Mouse (Mus musculus) heart, postnatal 0 days (tissue): ENCODE results near the gene 2310061I04Rik.

Experiments
- CTCF ChIP-seq: IDR thresholded peaks from 2 replicates; pipeline ENCODE4 v1.5.1; 2016; ENCODE audit warnings: antibody characterized with exemption, control low read depth, low read depth
- EP300 ChIP-seq: IDR thresholded peaks from 2 replicates; pipeline ENCODE4 v1.6.1; 2016; ENCODE audit warnings: antibody characterized with exemption, low read depth

DNA sequence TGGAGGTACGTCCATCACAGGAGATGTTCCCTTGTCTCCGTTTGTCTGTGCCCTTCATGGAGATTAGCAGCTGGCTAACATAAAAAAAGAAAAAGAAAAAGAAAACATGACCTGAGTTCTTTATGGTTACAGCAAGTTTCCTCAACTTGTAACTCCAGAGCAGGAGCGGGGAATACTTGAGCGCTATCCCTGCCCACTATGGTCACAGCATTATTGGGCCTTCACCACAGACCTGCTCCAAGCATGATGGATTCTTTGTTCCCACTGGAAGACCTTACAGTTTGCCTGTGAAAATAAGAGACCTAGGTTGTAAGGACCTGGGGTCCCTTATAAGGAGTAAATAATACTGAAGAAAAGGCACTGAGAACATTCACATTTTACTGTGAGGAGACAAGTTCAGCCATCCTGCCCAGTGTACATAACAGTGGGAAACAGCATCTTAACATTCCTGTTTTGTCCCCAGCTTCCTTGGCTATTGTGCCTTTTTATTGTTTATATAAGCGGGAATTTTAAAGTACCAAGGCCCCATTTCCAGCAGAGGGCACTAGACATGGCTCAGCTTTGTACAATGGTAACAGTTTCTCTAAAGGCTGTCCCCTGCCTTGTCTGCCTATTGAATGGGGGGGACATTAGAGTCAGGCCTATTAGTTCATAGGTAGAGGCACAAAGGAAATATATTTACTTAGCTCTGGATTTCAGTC lies 23.8 kb upstream of the 2310061I04Rik start:
- TF ChIP-seq EP300 (no peak), CTCF (peak; percentile 62)
